Mouse (Mus musculus) embryonic facial prominence, embryonic 14.5 days (tissue): ENCODE results near the gene Mllt3. TPM values are rescaled to one million over a fixed set of nuclear protein-coding genes. Genes with fewer than 3 reads are reported as not detected.

Experiments
- ATAC-seq: fragments of 200-750 bp; cut with Nextera tagmentation; 2 replicates; pipeline ENCODE4 v1.8.0; 2017; ENCODE audit warnings: low read depth, moderate number of reproducible peaks, moderate TSS enrichment
- DNase-seq: peaks from one replicate; pipeline ENCODE4 v3.0.0-alpha.2; 2015; ENCODE audit warnings: low spot score
- H3K27ac ChIP-seq: fragments of 300-500 bp; sonication (generic); replicated peaks from 2 replicates; pipeline ENCODE4 v1.5.1; 2014; ENCODE audit warnings: low read depth, mild to moderate bottlenecking, low read length, moderate library complexity
- H3K27me3 ChIP-seq: fragments of 300-500 bp; sonication (generic); replicated peaks from 2 replicates; pipeline ENCODE4 v1.6.1; 2014; ENCODE audit warnings: low read length; ENCODE audit not compliant: control insufficient read depth, insufficient read depth
- H3K36me3 ChIP-seq: fragments of 300-500 bp; sonication (generic); 2 replicates; pipeline ENCODE4 v1.6.1; 2014; ENCODE audit warnings: low read length, mixed read lengths; ENCODE audit not compliant: control insufficient read depth, insufficient read depth
- H3K4me1 ChIP-seq: fragments of 300-500 bp; sonication (generic); 2 replicates; pipeline ENCODE4 v1.6.1; 2014; ENCODE audit warnings: antibody characterized with exemption, low read length; ENCODE audit not compliant: control insufficient read depth, insufficient read depth
- H3K4me2 ChIP-seq: fragments of 300-500 bp; sonication (generic); 2 replicates; pipeline ENCODE4 v1.6.1; 2014; ENCODE audit warnings: low read depth, mild to moderate bottlenecking, low read length, moderate library complexity, mixed read lengths
- H3K4me3 ChIP-seq: fragments of 300-500 bp; sonication (generic); 2 replicates; pipeline ENCODE4 v1.5.1; 2014; ENCODE audit warnings: low read depth, mild to moderate bottlenecking, low read length
- H3K9ac ChIP-seq: fragments of 300-500 bp; sonication (generic); 2 replicates; pipeline ENCODE4 v1.6.1; 2014; ENCODE audit warnings: low read depth, mild to moderate bottlenecking, low read length, moderate library complexity, mixed read lengths
- H3K9me3 ChIP-seq: fragments of 300-500 bp; sonication (generic); 2 replicates; pipeline ENCODE4 v1.6.1; 2016; ENCODE audit warnings: low read length; ENCODE audit not compliant: control insufficient read depth
- WGBS: fragments of 180-500 bp; shearing (Covaris S2); extraction: QIAGEN DNeasy Blood & Tissue Kit; methylation state at CpG from one replicate; pipeline ENCODE4 v1.1.7; 2014; 5-methylcytosine and 5-hydroxymethylcytosine counted together
- polyA plus RNA-seq: library from polyadenylated mRNA; unstranded; fragments of >200 nt; fragmentation: Nextera tagmentation; extraction: Ambion mirVana; gene quantifications from 2 replicates; pipeline ENCODE4 v1.2.1, GENCODE M21; 2014

Gene Mllt3
- polyA plus RNA-seq, 1 experiment from 2014 or later = 55.0 TPM

GRCm38 (mm10) chr4:87829426-87830063 is 203.6 kb downstream of the Mllt3 start:
- Histone ChIP-seq H3K9ac (no peak overlapping the region), H3K27ac (no peak overlapping the region), H3K9me3 (no peaks in the 10 kb centered on the region), H3K36me3 (no peaks in the 10 kb centered on the region), H3K4me2 (no peak overlapping the region), H3K4me3 (no peak overlapping the region), H3K27me3 (no peaks in the 10 kb centered on the region), H3K4me1 (no peaks in the 10 kb centered on the region)
- ATAC-seq (no peak), DNase-seq (no peak)
- WGBS = 80% methylated on average over 5 of the region's 5 CpGs

- Histone ChIP-seq H3K9me3 (no peaks in the 10 kb centered on the region), H3K4me3 (no peak overlapping the region), H3K4me2 (no peak overlapping the region), H3K9ac (no peak overlapping the region), H3K36me3 (peaks cover 9% of the 10 kb centered on the region; the same call in 1 of the 2 replicates), H3K27ac (no peak overlapping the region), H3K4me1 (peaks cover 4% of the 10 kb centered on the region; the same call in 1 of the 2 replicates), H3K27me3 (no peaks in the 10 kb centered on the region)
- ATAC-seq (no peak), DNase-seq (no peak)
- 70% methylated on average over 5 of the region's 5 CpGs for WGBS
Observed at GRCm38 (mm10) chr4:87826336-87826735, 206.8 kb downstream of the Mllt3 start.

- WGBS = 74% methylated on average over 3 of the region's 3 CpGs
- H3K27ac ChIP-seq = no peak overlapping the region
- no peaks in the 10 kb centered on the region for H3K27me3 ChIP-seq
- no peak overlapping the region for H3K9ac ChIP-seq
- no peaks in the 10 kb centered on the region for H3K9me3 ChIP-seq
- no peak overlapping the region for H3K4me3 ChIP-seq
- ATAC-seq (no peak), DNase-seq (no peak)
- H3K4me2 ChIP-seq = no peak overlapping the region
- H3K4me1 ChIP-seq = peaks cover 4% of the 10 kb centered on the region; the same call in 1 of the 2 replicates
- peaks cover 9% of the 10 kb centered on the region; the same call in 1 of the 2 replicates for H3K36me3 ChIP-seq
Observed at GRCm38 (mm10) chr4:87823623-87824022, 209.5 kb downstream of the Mllt3 start.

GRCm38 (mm10) chr4:87823191-87823590 is 210.0 kb downstream of the Mllt3 start:
- no peak for ATAC-seq
- no peaks in the 10 kb centered on the region for H3K27me3 ChIP-seq
- peaks cover 4% of the 10 kb centered on the region; the same call in 1 of the 2 replicates for H3K4me1 ChIP-seq
- no peak overlapping the region for H3K27ac ChIP-seq
- peaks cover 9% of the 10 kb centered on the region; the same call in 1 of the 2 replicates for H3K36me3 ChIP-seq
- H3K9me3 ChIP-seq = no peaks in the 10 kb centered on the region
- WGBS = 71% methylated on average over 6 of the region's 6 CpGs
- H3K4me3 ChIP-seq = no peak overlapping the region
- H3K9ac ChIP-seq = no peak overlapping the region
- no peak for DNase-seq
- H3K4me2 ChIP-seq = no peak overlapping the region

DNA sequence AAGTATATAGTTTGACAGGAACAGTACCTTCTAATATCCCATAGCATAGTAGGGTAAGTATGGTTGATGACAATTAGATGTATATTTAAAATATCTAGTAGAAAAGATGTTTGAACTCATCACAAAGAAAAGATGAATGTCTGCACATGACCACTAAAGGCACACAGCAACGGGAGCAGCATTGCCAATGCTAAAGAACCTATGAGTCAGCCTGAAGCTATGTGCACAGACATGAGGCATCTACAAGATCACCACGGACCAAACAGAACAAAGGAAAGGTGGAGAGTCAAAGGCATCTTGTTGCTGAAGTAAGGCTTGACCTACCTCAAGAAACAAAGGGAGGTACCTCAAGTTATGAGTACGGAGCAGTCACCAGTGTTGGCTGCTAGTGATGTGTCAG is 212.3 kb downstream of the Mllt3 start:
- 90% methylated on average over 3 of the region's 3 CpGs for WGBS
- no peak overlapping the region for H3K9ac ChIP-seq
- ATAC-seq = no peak
- no peak overlapping the region for H3K4me2 ChIP-seq
- H3K36me3 ChIP-seq = peaks cover 9% of the 10 kb centered on the region; the same call in 1 of the 2 replicates
- DNase-seq = no peak
- H3K4me1 ChIP-seq = peaks cover 4% of the 10 kb centered on the region; the same call in 1 of the 2 replicates
- H3K27me3 ChIP-seq = no peaks in the 10 kb centered on the region
- H3K9me3 ChIP-seq = no peaks in the 10 kb centered on the region
- H3K27ac ChIP-seq = no peak overlapping the region
- H3K4me3 ChIP-seq = no peak overlapping the region

GRCm38 (mm10) chr4:87819182-87819581 is 214.0 kb downstream of the Mllt3 start:
- H3K27ac ChIP-seq = no peak overlapping the region
- H3K9me3 ChIP-seq = no peaks in the 10 kb centered on the region
- 43% methylated on average over 9 of the region's 9 CpGs for WGBS
- DNase-seq (no peak), ATAC-seq (no peak)
- H3K27me3 ChIP-seq = no peaks in the 10 kb centered on the region
- no peak overlapping the region for H3K9ac ChIP-seq
- peaks cover 9% of the 10 kb centered on the region; the same call in 1 of the 2 replicates for H3K36me3 ChIP-seq
- H3K4me2 ChIP-seq = no peak overlapping the region
- H3K4me1 ChIP-seq = peaks cover 4% of the 10 kb centered on the region; the same call in 1 of the 2 replicates
- H3K4me3 ChIP-seq = no peak overlapping the region

GRCm38 (mm10) chr4:87818276-87818675 is 214.9 kb downstream of the Mllt3 start:
- 76% methylated on average over 1 of the region's 1 CpGs for WGBS
- Histone ChIP-seq H3K36me3 (peaks cover 9% of the 10 kb centered on the region; the same call in 1 of the 2 replicates), H3K4me2 (no peak overlapping the region), H3K9ac (no peak overlapping the region), H3K4me3 (no peak overlapping the region), H3K9me3 (no peaks in the 10 kb centered on the region), H3K4me1 (no peaks in the 10 kb centered on the region), H3K27ac (no peak overlapping the region), H3K27me3 (no peaks in the 10 kb centered on the region)
- DNase-seq = no peak
- ATAC-seq = no peak

DNA sequence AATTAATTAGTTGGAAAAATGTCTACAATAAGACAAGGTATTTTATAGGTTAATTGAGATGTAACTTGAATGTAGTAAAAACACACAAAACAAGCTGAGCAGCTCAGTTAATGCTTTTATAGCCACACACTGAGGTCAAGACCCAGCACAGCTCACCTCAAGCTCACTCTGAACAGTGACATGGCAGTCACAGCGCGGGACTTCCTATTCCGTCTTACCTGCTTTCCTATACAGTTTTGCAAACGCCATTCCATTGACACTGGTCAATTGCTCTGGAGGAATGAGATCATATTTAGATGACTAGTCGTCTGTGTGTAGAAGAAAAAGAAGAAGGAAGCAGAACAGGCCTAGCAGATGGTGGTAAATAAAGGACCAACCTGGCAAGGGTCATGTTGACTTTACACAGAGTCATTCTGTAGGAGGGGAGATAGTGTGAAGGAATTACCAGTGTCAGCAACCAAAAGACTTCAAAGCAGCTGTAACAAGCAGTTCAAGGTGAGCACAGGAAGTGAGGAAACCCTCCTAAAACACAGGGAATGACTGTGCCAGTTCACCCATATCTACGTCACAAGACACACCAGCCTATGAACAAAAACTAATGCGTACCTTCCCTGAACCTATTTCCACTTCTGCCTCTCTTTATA is 217.6 kb downstream of the Mllt3 start:
- H3K9me3 ChIP-seq = no peaks in the 10 kb centered on the region
- H3K27ac ChIP-seq = no peak overlapping the region
- H3K4me1 ChIP-seq = no peaks in the 10 kb centered on the region
- no peaks in the 10 kb centered on the region for H3K27me3 ChIP-seq
- no peak overlapping the region for H3K9ac ChIP-seq
- H3K36me3 ChIP-seq = 0 out of 2 replicates have a peak, but pooled peaks cover 5% of the 10 kb centered on the region
- ATAC-seq = no peak
- no peak overlapping the region for H3K4me2 ChIP-seq
- 82% methylated on average over 7 of the region's 7 CpGs for WGBS
- H3K4me3 ChIP-seq = no peak overlapping the region
- DNase-seq = no peak
